Mouse (Mus musculus) CH12.LX (cell line): ENCODE measurements at regions not wholly inside any gene's neighbourhood (a gene's known extent, or its start where the extent isn't known, plus 50 kb on each side); places are given as distances from the start of the nearest gene placed in this dataset.

Experiments
- DNase-seq: peaks from one replicate; pipeline ENCODE4 v3.0.0-alpha.2; 2013; ENCODE audit errors: extremely low read depth
- H3K27ac ChIP-seq: 2 replicates; pipeline ENCODE4 v1.5.1; 2012; ENCODE audit warnings: low read depth, mild to moderate bottlenecking, control low read depth, moderate library complexity; ENCODE audit not compliant: insufficient read depth
- H3K27me3 ChIP-seq: replicated peaks from 2 replicates; pipeline ENCODE3; 2012; ENCODE audit warnings: inconsistent platforms
- H3K36me3 ChIP-seq, 2 experiments: replicated peaks in 1 of 2; 2 replicates each; pipeline versions ENCODE3 to v1.6.1; 2012; ENCODE audit warnings: inconsistent platforms in 1 of 2, low read length in 1 of 2, mild to moderate bottlenecking in 1 of 2, mixed read lengths in 1 of 2, moderate library complexity in 1 of 2; ENCODE audit not compliant: control insufficient read depth in 1 of 2, insufficient read depth in 1 of 2
- H3K4me1 ChIP-seq, 2 experiments: 2 replicates each; pipeline ENCODE4 v1.6.1; 2012; ENCODE audit warnings: inconsistent platforms in 1 of 2, moderate library complexity in 1 of 2; ENCODE audit not compliant: insufficient read depth in 2 of 2, control insufficient read depth in 1 of 2
- H3K4me2 ChIP-seq: 2 replicates; pipeline ENCODE4 v1.6.1; 2012; ENCODE audit warnings: low read depth, mild to moderate bottlenecking, control low read depth; ENCODE audit not compliant: poor library complexity, insufficient read depth, severe bottlenecking
- H3K4me3 ChIP-seq, 3 experiments: fragments of 150-350 bp in 1 of 3; sonication (generic) in 1 of 3; replicated peaks in 1 of 3; 2 replicates each; pipeline versions ENCODE3 to v1.5.1; 2011 to 2012; ENCODE audit warnings: low read depth in 2 of 3, low read length in 2 of 3, mild to moderate bottlenecking in 2 of 3, moderate library complexity in 2 of 3, control low read depth in 1 of 3, improper control_type of control experiment in 1 of 3, inconsistent platforms in 1 of 3, mixed read lengths in 1 of 3; ENCODE audit not compliant: poor library complexity in 1 of 3
- H3K79me2 ChIP-seq: replicated peaks from 2 replicates; pipeline ENCODE4 v1.6.1; 2012; ENCODE audit warnings: mild to moderate bottlenecking, moderate library complexity; ENCODE audit not compliant: control insufficient read depth, poor library complexity, insufficient read depth, severe bottlenecking; ENCODE audit errors: extremely low read depth
- H3K9ac ChIP-seq: 2 replicates; pipeline ENCODE4 v1.6.1; 2012; ENCODE audit warnings: low read depth, mild to moderate bottlenecking, control low read depth, moderate library complexity; ENCODE audit not compliant: insufficient read depth
- H3K9me3 ChIP-seq: replicated peaks from 2 replicates; pipeline ENCODE3; 2012; ENCODE audit warnings: low read length, inconsistent platforms, mixed read lengths
- BHLHE40 ChIP-seq: IDR thresholded peaks from 2 replicates; pipeline ENCODE4 v1.6.1; 2011; ENCODE audit warnings: mild to moderate bottlenecking, low read depth, low read length, improper control_type of control experiment
- CHD1 ChIP-seq: IDR thresholded peaks from 2 replicates; pipeline ENCODE4 v1.6.1; 2012; ENCODE audit warnings: low read depth, low read length, improper control_type of control experiment, inconsistent platforms
- CTCF ChIP-seq, 2 experiments: IDR thresholded peaks in 1 of 2; conservative IDR thresholded peaks in 1 of 2; 2 replicates each; pipeline ENCODE4 v1.5.1; 2011 to 2012; ENCODE audit warnings: low read depth in 2 of 2, low read length in 2 of 2, improper control_type of control experiment in 1 of 2, inconsistent platforms in 1 of 2, mild to moderate bottlenecking in 1 of 2, moderate library complexity in 1 of 2
- E2F4 ChIP-seq: IDR thresholded peaks from 2 replicates; pipeline ENCODE4 v1.6.1; 2011; ENCODE audit warnings: low read depth, low read length, improper control_type of control experiment; ENCODE audit not compliant: insufficient replicate concordance
- ELF1 ChIP-seq: IDR thresholded peaks from 2 replicates; pipeline ENCODE4 v1.6.1; 2014; ENCODE audit warnings: low read depth, mild to moderate bottlenecking, inconsistent platforms, low read length, improper control_type of control experiment
- ETS1 ChIP-seq: conservative IDR thresholded peaks from 2 replicates; pipeline ENCODE4 v1.6.1; 2012; ENCODE audit warnings: low read depth, mild to moderate bottlenecking, inconsistent platforms, low read length, improper control_type of control experiment, moderate library complexity
- HCFC1 ChIP-seq: IDR thresholded peaks from 2 replicates; pipeline ENCODE4 v1.6.1; 2012; ENCODE audit warnings: low read depth, mild to moderate bottlenecking, inconsistent platforms, low read length, improper control_type of control experiment
- IRF4 ChIP-seq: IDR thresholded peaks from 2 replicates; pipeline ENCODE4 v1.6.1; 2014; ENCODE audit warnings: low read depth, mild to moderate bottlenecking, inconsistent platforms, low read length, improper control_type of control experiment
- JUN ChIP-seq: IDR thresholded peaks from 2 replicates; pipeline ENCODE4 v1.6.1; 2011; ENCODE audit warnings: low read depth, mild to moderate bottlenecking, low read length, improper control_type of control experiment, moderate library complexity; ENCODE audit not compliant: insufficient read depth
- MAFK ChIP-seq: IDR thresholded peaks from 2 replicates; pipeline ENCODE4 v1.6.1; 2011; ENCODE audit warnings: low read length, improper control_type of control experiment; ENCODE audit not compliant: insufficient replicate concordance
- MAX ChIP-seq: IDR thresholded peaks from 2 replicates; pipeline ENCODE4 v1.6.1; 2011; ENCODE audit warnings: low read length, improper control_type of control experiment
- MAZ ChIP-seq: IDR thresholded peaks from 2 replicates; pipeline ENCODE4 v1.6.1; 2012; ENCODE audit warnings: low read depth, mild to moderate bottlenecking, inconsistent platforms, low read length, improper control_type of control experiment, moderate library complexity
- MEF2A ChIP-seq: IDR thresholded peaks from 2 replicates; pipeline ENCODE4 v1.6.1; 2014; ENCODE audit warnings: low read depth, mild to moderate bottlenecking, inconsistent platforms, low read length, improper control_type of control experiment, borderline replicate concordance
- MYC ChIP-seq: IDR thresholded peaks from 2 replicates; pipeline ENCODE4 v1.6.1; 2011; ENCODE audit warnings: low read depth, mild to moderate bottlenecking, improper control_type of control experiment, low read length
- NELFE ChIP-seq: IDR thresholded peaks from 2 replicates; pipeline ENCODE4 v1.6.1; 2011; ENCODE audit warnings: low read depth, low read length, improper control_type of control experiment
- NRF1 ChIP-seq: IDR thresholded peaks from 2 replicates; pipeline ENCODE4 v1.6.1; 2014; ENCODE audit warnings: low read depth, mild to moderate bottlenecking, inconsistent platforms, low read length, improper control_type of control experiment, moderate library complexity
- PAX5 ChIP-seq: IDR thresholded peaks from 2 replicates; pipeline ENCODE4 v1.6.1; 2012; ENCODE audit warnings: low read length, inconsistent platforms, mixed read lengths
- RAD21 ChIP-seq: IDR thresholded peaks from 2 replicates; pipeline ENCODE4 v1.6.1; 2011; ENCODE audit warnings: low read depth, mild to moderate bottlenecking, low read length, improper control_type of control experiment, moderate library complexity
- RCOR1 ChIP-seq: conservative IDR thresholded peaks from 2 replicates; pipeline ENCODE4 v1.6.1; 2012; ENCODE audit warnings: low read depth, mild to moderate bottlenecking, inconsistent platforms, low read length, improper control_type of control experiment
- SIN3A ChIP-seq: IDR thresholded peaks from 2 replicates; pipeline ENCODE4 v1.6.1; 2012; ENCODE audit warnings: low read length, improper control_type of control experiment, inconsistent platforms
- SMC3 ChIP-seq: IDR thresholded peaks from 2 replicates; pipeline ENCODE4 v1.6.1; 2011; ENCODE audit warnings: low read depth, low read length, improper control_type of control experiment
- TBP ChIP-seq: conservative IDR thresholded peaks from 2 replicates; pipeline ENCODE4 v1.6.1; 2011; ENCODE audit warnings: low read depth, low read length, improper control_type of control experiment
- TCF12 ChIP-seq: IDR thresholded peaks from 2 replicates; pipeline ENCODE4 v1.6.1; 2014; ENCODE audit warnings: low read depth, mild to moderate bottlenecking, inconsistent platforms, low read length, improper control_type of control experiment
- UBTF ChIP-seq: IDR thresholded peaks from 2 replicates; pipeline ENCODE4 v1.6.1; 2012; ENCODE audit warnings: low read depth, mild to moderate bottlenecking, inconsistent platforms, low read length, improper control_type of control experiment, moderate library complexity
- USF1 ChIP-seq: IDR thresholded peaks from 2 replicates; pipeline ENCODE4 v1.6.1; 2014; ENCODE audit warnings: low read depth, mild to moderate bottlenecking, inconsistent platforms, low read length, improper control_type of control experiment
- USF2 ChIP-seq: conservative IDR thresholded peaks from 2 replicates; pipeline ENCODE4 v1.6.1; 2011; ENCODE audit warnings: low read depth, low read length, improper control_type of control experiment
- ZKSCAN1 ChIP-seq: IDR thresholded peaks from 2 replicates; pipeline ENCODE4 v1.6.1; 2012; ENCODE audit warnings: low read depth, inconsistent platforms, low read length, improper control_type of control experiment, borderline replicate concordance
- dilution Hi-C: fragments of 300-500 bp; cut with MboI; formaldehyde crosslinking; loops from 2 replicates; pipeline ENCODE4 v1.14.3; 2020; ENCODE audit warnings: low sequenced_read_pairs; ENCODE audit not compliant: extremely low pct_unique_long_range_greater_than_20kb, extremely low pct_ligation_motif_present
- in situ Hi-C: fragments of 300-500 bp; cut with MboI; formaldehyde crosslinking; loops from 3 replicates; pipeline ENCODE4 v1.14.3; 2019; ENCODE audit warnings: low sequenced_read_pairs, low pct_ligation_motif_present, low pct_unique_long_range_greater_than_20kb, mixed read lengths

DNA sequence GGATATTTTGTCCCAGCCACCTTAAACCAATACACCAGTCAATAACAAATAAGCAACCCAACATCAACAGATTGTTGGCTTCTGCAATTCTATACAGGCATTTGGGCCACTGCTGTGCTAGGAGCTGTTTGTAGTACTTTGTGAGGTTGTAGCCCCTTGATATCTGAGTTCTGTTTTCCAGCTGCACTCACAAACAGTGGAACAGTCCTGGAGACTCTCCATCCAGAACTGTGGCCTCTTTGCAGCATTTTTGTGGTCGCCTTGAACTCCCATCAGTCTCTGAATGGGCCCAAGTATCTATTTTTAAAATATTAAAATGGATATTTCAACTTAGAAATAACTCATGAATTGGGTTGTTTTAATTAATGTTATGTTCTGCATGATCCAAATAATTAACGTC, 205.2 kb upstream of the Thbs1 start:
- Histone ChIP-seq H3K4me2 (no peak overlapping the region), H3K27me3 (no peaks in the 10 kb centered on the region), H3K4me1 (no peaks in the 10 kb centered on the region), H3K9ac (no peak overlapping the region), H3K36me3 (no peaks in the 10 kb centered on the region), H3K4me3 (no peak overlapping the region), H3K9me3 (no peaks in the 10 kb centered on the region), H3K27ac (no peak overlapping the region), H3K79me2 (no peaks in the 10 kb centered on the region)
- in situ Hi-C loops (loop anchor here (25.0 kb wide), 1 partner anchor 331 kb away; no protein-coding TSS in a partner anchor), dilution Hi-C loops (no loop called here)
- TF ChIP-seq SIN3A (no peak), MAZ (no peak), CTCF (conservative IDR thresholded peaks at IDR 0.05 in 1 of 2, IDR thresholded peaks at IDR 0.05 in 1 of 2; ENCODE audit: low read depth in 2 of 2, low read length in 2 of 2) (no peak), USF2 (no peak), SMC3 (no peak), USF1 (no peak), MYC (no peak), TCF12 (no peak), MAX (no peak), TBP (no peak)
- no peak for DNase-seq

DNA sequence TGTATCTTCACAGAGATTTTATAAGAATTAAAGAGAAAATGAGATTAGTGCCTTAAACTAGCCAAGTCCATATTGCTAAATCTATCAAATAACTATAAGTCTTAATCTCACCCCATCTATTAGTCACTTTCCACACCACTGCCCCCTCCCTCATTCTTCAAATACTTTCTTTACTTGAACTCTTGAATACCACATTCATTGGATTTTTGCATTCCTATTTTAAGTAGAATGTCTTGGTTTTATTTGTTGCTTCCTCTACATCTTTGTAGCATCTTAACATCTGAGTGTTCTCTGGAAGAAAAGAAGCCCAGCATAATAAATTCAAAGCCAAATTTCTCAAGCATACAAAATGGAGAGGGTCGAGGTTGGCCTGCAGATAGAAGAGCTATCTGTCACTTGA, 200.9 kb upstream of the Thbs1 start:
- in situ Hi-C loops (loop anchor here (25.0 kb wide), 1 partner anchor 327 kb away; no protein-coding TSS in a partner anchor), dilution Hi-C loops (no loop called here)
- H3K4me2 ChIP-seq = no peak overlapping the region

DNA sequence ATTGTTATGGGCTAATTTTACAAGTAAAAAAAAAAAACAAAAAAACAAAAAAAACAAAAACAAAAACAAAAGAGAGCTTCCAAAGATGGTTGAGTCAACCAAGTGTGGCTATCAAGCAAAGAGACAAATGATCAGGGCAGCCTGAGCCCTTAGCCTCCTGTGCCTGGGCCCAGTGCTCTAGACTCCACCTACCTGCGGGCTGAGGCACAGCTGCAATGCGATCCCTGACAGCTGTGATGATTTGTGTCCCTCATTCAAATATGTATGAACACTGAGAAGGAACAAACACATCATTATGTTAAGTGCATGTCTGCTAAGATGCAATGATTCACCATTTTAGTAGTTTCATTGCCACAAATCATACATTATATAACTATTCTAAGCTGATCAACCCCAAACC, 199.0 kb upstream of the Thbs1 start:
- Histone ChIP-seq H3K36me3 (no peaks in the 10 kb centered on the region), H3K4me1 (no peaks in the 10 kb centered on the region; a peak in 1 of 4 replicates), H3K4me2 (no peak overlapping the region), H3K27me3 (no peaks in the 10 kb centered on the region), H3K4me3 (no peak overlapping the region), H3K9ac (no peak overlapping the region), H3K27ac (no peak overlapping the region), H3K9me3 (no peaks in the 10 kb centered on the region), H3K79me2 (no peaks in the 10 kb centered on the region)
- peak; percentile 31 for DNase-seq
- dilution Hi-C loops = no loop called here
- in situ Hi-C loops = loop anchor here (25.0 kb wide), 1 partner anchor 325 kb away; no protein-coding TSS in a partner anchor
- TF ChIP-seq NRF1 (no peak), NELFE (no peak), MAFK (no peak), UBTF (no peak), MEF2A (no peak), JUN (no peak), PAX5 (no peak), IRF4 (no peak), RAD21 (peak; percentile 30), MAZ (no peak), ETS1 (no peak), CTCF (conservative IDR thresholded peaks at IDR 0.05 in 1 of 2, IDR thresholded peaks at IDR 0.05 in 1 of 2; ENCODE audit: low read depth in 2 of 2, low read length in 2 of 2) (peak in 1 of 2 experiments; percentile 55; a peak in 3 of 4 replicates), BHLHE40 (no peak), HCFC1 (no peak), E2F4 (no peak)

More for the DNA sequence above, 200.9 kb upstream of the Thbs1 start:
- no peaks in the 10 kb centered on the region; a peak in 1 of 4 replicates for H3K4me1 ChIP-seq
- no peaks in the 10 kb centered on the region for H3K79me2 ChIP-seq
- H3K4me3 ChIP-seq = no peak overlapping the region
- no peaks in the 10 kb centered on the region for H3K27me3 ChIP-seq
- H3K9me3 ChIP-seq = no peaks in the 10 kb centered on the region
- no peak overlapping the region for H3K27ac ChIP-seq
- no peak for DNase-seq
- H3K36me3 ChIP-seq = no peaks in the 10 kb centered on the region
- H3K9ac ChIP-seq = no peak overlapping the region
- TF ChIP-seq MAX (no peak), ETS1 (no peak), UBTF (no peak), RCOR1 (no peak), ELF1 (no peak), PAX5 (no peak), ZKSCAN1 (no peak), E2F4 (no peak), CHD1 (no peak), BHLHE40 (no peak), USF1 (no peak), HCFC1 (no peak)
